Mouse (Mus musculus) ovary, postnatal 36 days (tissue): ENCODE measurements at regions not wholly inside any gene's neighbourhood (a gene's known extent, or its start where the extent isn't known, plus 50 kb on each side); places are given as distances from the start of the nearest gene placed in this dataset.

Source experiments
- DNase-seq: peaks from one replicate; pipeline ENCODE4 v3.0.0; 2022; ENCODE audit warnings: low spot score, mixed read lengths

DNA sequence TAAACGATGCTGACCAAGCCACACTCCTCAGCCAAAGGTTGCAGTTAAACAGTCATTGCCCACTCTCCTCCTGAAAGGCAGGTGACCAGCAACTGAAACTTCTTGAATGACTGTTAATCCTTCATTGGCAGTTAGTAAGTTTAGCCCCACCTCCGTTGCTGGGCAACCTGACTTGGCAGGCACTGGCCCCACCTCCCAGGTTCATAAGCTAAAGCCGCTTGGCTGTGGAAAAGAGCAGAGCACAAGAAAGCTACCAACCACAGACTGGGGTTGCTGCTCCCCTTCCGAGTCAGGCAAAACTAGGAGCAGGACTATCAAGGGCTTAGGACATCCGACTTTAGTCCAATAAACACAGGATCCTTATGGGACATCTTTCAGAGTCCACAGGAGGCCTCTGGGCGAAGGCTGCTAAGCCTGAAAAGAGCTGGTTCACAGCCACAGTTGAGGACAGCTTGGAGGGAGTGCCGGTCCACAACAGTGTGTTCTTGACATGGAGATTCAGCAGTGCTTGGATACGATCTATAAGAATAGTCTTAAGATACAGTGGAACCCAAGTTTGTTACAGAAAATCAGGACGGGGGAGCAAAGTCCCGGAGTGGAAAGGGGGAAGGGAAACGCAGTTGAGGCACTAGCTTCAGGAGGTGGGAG is 67.7 kb upstream of the Kcnma1 start:
- peak; percentile 52 for DNase-seq

GRCm38 (mm10) chr14:24068693-24069092 is 54.4 kb upstream of the Kcnma1 start:
- DNase-seq, result no peak

DNA sequence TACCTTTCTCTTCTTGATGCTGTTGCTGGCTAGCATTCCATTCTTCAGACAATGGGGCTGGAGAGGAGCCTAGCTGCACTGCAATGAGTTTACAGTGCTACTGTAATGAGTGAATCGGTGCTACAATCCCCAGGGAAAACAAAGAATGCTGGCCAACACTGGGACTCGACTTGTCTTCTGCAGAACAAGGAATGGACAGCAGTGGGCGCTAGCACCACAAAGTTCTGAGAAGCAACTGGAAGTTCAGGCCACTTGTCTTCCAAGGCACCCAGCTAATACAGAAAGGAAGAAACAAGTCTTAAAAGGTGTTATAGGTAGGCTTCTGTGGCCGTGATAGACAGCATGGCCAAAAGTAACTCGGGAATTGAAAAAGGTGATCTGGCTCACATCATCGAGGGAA is 53.4 kb upstream of the Kcnma1 start:
- DNase-seq, result peak; percentile 77

DNA sequence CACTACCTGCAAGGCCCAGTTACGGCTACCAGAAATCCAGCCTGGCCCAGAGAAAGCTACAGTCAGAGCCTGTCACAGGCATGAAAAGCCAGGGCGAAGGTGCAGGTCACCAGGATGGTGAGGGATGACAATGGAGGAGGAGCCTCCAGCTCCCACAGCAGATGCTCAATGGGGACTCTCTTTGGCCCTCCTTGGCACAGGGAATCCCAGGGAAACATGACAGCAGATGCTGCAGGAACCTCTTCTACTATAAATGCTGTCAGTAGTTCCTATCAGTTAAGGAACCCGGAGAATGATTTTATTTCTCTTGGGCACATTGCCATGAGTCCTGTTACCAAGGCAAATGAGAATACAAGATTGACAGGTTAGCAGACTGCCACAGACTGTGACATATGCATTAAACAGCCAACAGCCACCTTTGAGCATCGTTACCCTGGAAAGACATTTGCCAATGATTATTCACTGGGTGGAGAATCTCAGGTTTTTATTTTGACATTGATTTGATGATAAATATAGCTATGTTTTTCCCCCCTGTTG is 51.0 kb upstream of the Kcnma1 start:
- DNase-seq, result no peak
